Mouse (Mus musculus): ENCODE results near the gene Slc8b1. TPM values are rescaled to one million over a fixed set of nuclear protein-coding genes. Genes with fewer than 3 reads are reported as not detected.

The Slc8b1 gene
- polyA plus RNA-seq, 2 experiments: 3.7 to 13.2 TPM

GRCm38 (mm10) chr5:120467026-120467425 lies 43.9 kb upstream of the Slc8b1 start:
- no peak for ATAC-seq (ENCODE audit: low FRiP score, low read depth)
- 2% methylated on average over 4 of the region's 4 CpGs for whole genome bisulfite sequencing
- Histone ChIP-seq H3K4me1 (ENCODE audit: control insufficient read depth, insufficient read depth, low read length) (no peaks in the 10 kb centered on the region), H3K36me3 (ENCODE audit: control insufficient read depth, insufficient read depth, low read length) (no peaks in the 10 kb centered on the region), H3K27ac (replicated peaks; ENCODE audit: low read depth, low read length) (no peak overlapping the region), H3K4me2 (replicated peaks; ENCODE audit: low read depth, low read length, severe bottlenecking) (no peak overlapping the region), H3K4me3 (replicated peaks; ENCODE audit: low read length) (no peak overlapping the region), H3K27me3 (ENCODE audit: control insufficient read depth, insufficient read depth, low read length) (0 out of 2 replicates have a peak, but pooled peaks cover 3% of the 10 kb centered on the region), H3K9me3 (ENCODE audit: control insufficient read depth, low read length) (0 out of 2 replicates have a peak, but pooled peaks cover 5% of the 10 kb centered on the region), H3K9ac (ENCODE audit: low read depth, low read length, severe bottlenecking) (no peak overlapping the region)
- DNase-seq (ENCODE audit: low spot score): no peak
- TF ChIP-seq POLR2A (IDR thresholded peaks at IDR 0.05; ENCODE audit: borderline replicate concordance, extremely low read depth, insufficient read depth, insufficient read length): no peak

- Histone ChIP-seq H3K4me1 (ENCODE audit: control insufficient read depth, insufficient read depth, low read length) (no peaks in the 10 kb centered on the region), H3K9ac (ENCODE audit: low read depth, low read length, severe bottlenecking) (no peak overlapping the region), H3K36me3 (ENCODE audit: control insufficient read depth, insufficient read depth, low read length) (no peaks in the 10 kb centered on the region), H3K4me2 (replicated peaks; ENCODE audit: low read depth, low read length, severe bottlenecking) (no peak overlapping the region), H3K27ac (replicated peaks; ENCODE audit: low read depth, low read length) (no peak overlapping the region), H3K4me3 (replicated peaks; ENCODE audit: low read length) (no peak overlapping the region), H3K9me3 (ENCODE audit: control insufficient read depth, low read length) (0 out of 2 replicates have a peak, but pooled peaks cover 5% of the 10 kb centered on the region), H3K27me3 (ENCODE audit: control insufficient read depth, insufficient read depth, low read length) (0 out of 2 replicates have a peak, but pooled peaks cover 3% of the 10 kb centered on the region)
- TF ChIP-seq POLR2A (IDR thresholded peaks at IDR 0.05; ENCODE audit: borderline replicate concordance, extremely low read depth, insufficient read depth, insufficient read length): no peak
- ATAC-seq (ENCODE audit: low FRiP score, low read depth) (no peak), DNase-seq (ENCODE audit: low spot score) (no peak)
- 69% methylated on average over 5 of the region's 5 CpGs for WGBS
These were observed 42.6 kb upstream of the Slc8b1 start for GRCm38 (mm10) chr5:120468336-120468735.

DNA sequence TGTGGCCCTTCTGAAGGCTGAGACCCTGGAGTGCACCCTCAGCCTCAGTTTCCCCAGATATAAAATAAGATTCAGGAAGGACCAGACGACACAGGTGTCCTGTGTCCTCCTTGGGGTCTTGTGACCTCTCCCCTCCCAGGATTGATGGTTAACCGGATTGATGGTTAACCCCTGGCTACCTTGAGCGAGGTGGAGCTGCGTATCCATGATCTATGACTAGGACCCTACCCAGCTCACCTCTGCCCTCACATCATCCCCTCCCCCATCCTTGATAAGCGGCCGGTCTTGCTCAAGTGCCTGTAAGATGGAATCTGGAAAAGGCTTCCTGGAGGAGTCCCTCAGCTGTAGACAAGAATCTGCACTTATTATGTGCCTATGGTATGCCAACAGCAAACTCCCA lies 42.1 kb upstream of the Slc8b1 start:
- ATAC-seq (ENCODE audit: low FRiP score, low read depth): no peak
- Histone ChIP-seq H3K36me3 (ENCODE audit: control insufficient read depth, insufficient read depth, low read length) (no peaks in the 10 kb centered on the region), H3K4me3 (replicated peaks; ENCODE audit: low read length) (no peak overlapping the region), H3K27ac (replicated peaks; ENCODE audit: low read depth, low read length) (no peak overlapping the region), H3K27me3 (ENCODE audit: control insufficient read depth, insufficient read depth, low read length) (no peaks in the 10 kb centered on the region), H3K4me1 (ENCODE audit: control insufficient read depth, insufficient read depth, low read length) (no peaks in the 10 kb centered on the region), H3K9ac (ENCODE audit: low read depth, low read length, severe bottlenecking) (no peak overlapping the region), H3K4me2 (replicated peaks; ENCODE audit: low read depth, low read length, severe bottlenecking) (no peak overlapping the region), H3K9me3 (ENCODE audit: control insufficient read depth, low read length) (0 out of 2 replicates have a peak, but pooled peaks cover 5% of the 10 kb centered on the region)
- TF ChIP-seq POLR2A (IDR thresholded peaks at IDR 0.05; ENCODE audit: borderline replicate concordance, extremely low read depth, insufficient read depth, insufficient read length): no peak
- DNase-seq (ENCODE audit: low spot score): no peak
- 88% methylated on average over 6 of the region's 6 CpGs for WGBS

DNA sequence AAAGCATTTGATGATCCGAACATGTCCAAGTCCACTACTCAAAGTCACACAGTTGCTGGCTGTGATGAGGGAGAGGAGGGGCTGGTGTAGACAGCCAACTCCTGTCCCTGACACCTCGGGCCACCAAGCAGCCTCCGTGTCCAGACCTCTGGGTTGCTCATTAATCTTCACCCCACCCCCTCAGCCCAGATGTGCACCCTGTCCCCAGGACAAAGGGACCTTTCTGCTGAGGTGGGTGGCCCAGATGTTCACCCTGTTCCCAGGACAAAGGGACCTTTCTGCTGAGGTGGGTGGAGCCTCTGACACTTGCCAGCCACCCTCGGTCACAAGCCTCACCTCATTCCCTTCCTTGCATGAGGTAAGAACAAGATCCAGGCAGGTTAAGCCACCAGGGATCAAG lies 39.4 kb upstream of the Slc8b1 start:
- ATAC-seq (ENCODE audit: low FRiP score, low read depth): no peak

DNA sequence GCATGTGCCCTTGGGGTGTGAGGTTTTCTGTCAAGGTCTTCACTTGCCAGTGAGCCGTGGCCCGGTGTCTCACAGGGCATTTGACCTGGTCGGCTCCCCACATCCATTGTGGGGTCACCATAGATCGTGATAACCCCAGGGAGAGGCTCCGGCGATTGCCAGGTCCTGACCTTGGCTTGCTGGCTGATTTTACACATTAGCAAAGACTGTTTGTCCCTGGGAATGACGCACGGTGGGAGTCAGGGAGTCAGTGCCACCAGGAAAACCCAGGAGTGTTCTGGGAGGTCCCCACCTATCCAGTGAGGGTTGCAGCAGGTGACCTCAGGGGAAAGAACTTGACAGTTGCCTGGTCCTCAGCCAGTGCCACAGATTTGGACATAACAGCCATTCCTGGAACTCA lies 38.2 kb upstream of the Slc8b1 start, which contains the start of gene Sdsl:
Gene Sdsl, minus strand, starts transcription at position 41 of the 400 bp plus-strand sequence.
- WGBS: 71% methylated on average over 8 of the region's 8 CpGs
- no peak for TF ChIP-seq POLR2A (IDR thresholded peaks at IDR 0.05; ENCODE audit: borderline replicate concordance, extremely low read depth, insufficient read depth, insufficient read length)
- no peak within 1 kb of the TSS for H3K4me3 ChIP-seq (replicated peaks; ENCODE audit: low read length)

More for the DNA sequence above, 39.4 kb upstream of the Slc8b1 start:
- no peak for DNase-seq (ENCODE audit: low spot score)
- Histone ChIP-seq H3K27ac (replicated peaks; ENCODE audit: low read depth, low read length) (no peak overlapping the region), H3K4me1 (ENCODE audit: control insufficient read depth, insufficient read depth, low read length) (no peaks in the 10 kb centered on the region), H3K4me2 (replicated peaks; ENCODE audit: low read depth, low read length, severe bottlenecking) (no peak overlapping the region), H3K4me3 (replicated peaks; ENCODE audit: low read length) (no peak overlapping the region), H3K27me3 (ENCODE audit: control insufficient read depth, insufficient read depth, low read length) (no peaks in the 10 kb centered on the region), H3K9ac (ENCODE audit: low read depth, low read length, severe bottlenecking) (no peak overlapping the region), H3K9me3 (ENCODE audit: control insufficient read depth, low read length) (no peaks in the 10 kb centered on the region), H3K36me3 (ENCODE audit: control insufficient read depth, insufficient read depth, low read length) (no peaks in the 10 kb centered on the region)
- WGBS: 44% methylated on average over 4 of the region's 4 CpGs
- TF ChIP-seq POLR2A (IDR thresholded peaks at IDR 0.05; ENCODE audit: borderline replicate concordance, extremely low read depth, insufficient read depth, insufficient read length): no peak

DNA sequence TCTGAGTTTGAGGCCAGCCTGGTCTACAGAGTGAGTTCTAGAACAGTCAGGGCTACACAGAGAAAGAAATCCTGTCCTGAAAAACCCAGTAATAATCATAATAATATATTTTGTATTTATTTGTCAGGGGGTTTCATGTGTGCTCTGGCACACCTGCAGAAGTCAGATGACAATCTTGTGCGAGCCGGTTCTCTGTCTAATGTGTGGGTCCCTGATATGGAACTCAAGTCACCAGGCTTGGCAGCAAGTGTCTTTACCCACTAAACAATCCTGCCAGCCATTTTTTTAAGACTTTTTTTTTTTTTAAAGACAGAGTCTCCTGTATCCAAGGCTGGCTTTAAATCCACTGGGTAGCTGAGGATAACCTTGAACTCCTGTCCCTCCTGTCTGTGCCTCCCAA lies 37.6 kb upstream of the Slc8b1 start:
- Histone ChIP-seq H3K36me3 (ENCODE audit: control insufficient read depth, insufficient read depth, low read length) (no peaks in the 10 kb centered on the region), H3K27ac (replicated peaks; ENCODE audit: low read depth, low read length) (no peak overlapping the region), H3K9ac (ENCODE audit: low read depth, low read length, severe bottlenecking) (no peak overlapping the region), H3K27me3 (ENCODE audit: control insufficient read depth, insufficient read depth, low read length) (no peaks in the 10 kb centered on the region), H3K9me3 (ENCODE audit: control insufficient read depth, low read length) (no peaks in the 10 kb centered on the region), H3K4me1 (ENCODE audit: control insufficient read depth, insufficient read depth, low read length) (no peaks in the 10 kb centered on the region), H3K4me3 (replicated peaks; ENCODE audit: low read length) (no peak overlapping the region), H3K4me2 (replicated peaks; ENCODE audit: low read depth, low read length, severe bottlenecking) (no peak overlapping the region)
- ATAC-seq (ENCODE audit: low FRiP score, low read depth): no peak
- TF ChIP-seq POLR2A (IDR thresholded peaks at IDR 0.05; ENCODE audit: borderline replicate concordance, extremely low read depth, insufficient read depth, insufficient read length): no peak
- WGBS: 91% methylated on average over 2 of the region's 2 CpGs
- DNase-seq (ENCODE audit: low spot score): no peak

More for the DNA sequence above, 38.2 kb upstream of the Slc8b1 start, which contains the start of gene Sdsl:
- no peaks in the 10 kb centered on the region for H3K9me3 ChIP-seq (ENCODE audit: control insufficient read depth, low read length)
- no peaks in the 10 kb centered on the region for H3K4me1 ChIP-seq (ENCODE audit: control insufficient read depth, insufficient read depth, low read length)
- no peak within 1 kb of the TSS for H3K27ac ChIP-seq (replicated peaks; ENCODE audit: low read depth, low read length)
- no peaks in the 10 kb centered on the region for H3K36me3 ChIP-seq (ENCODE audit: control insufficient read depth, insufficient read depth, low read length)
- no peak for ATAC-seq (ENCODE audit: low FRiP score, low read depth)
- H3K4me2 ChIP-seq (replicated peaks; ENCODE audit: low read depth, low read length, severe bottlenecking): no peak within 1 kb of the TSS
- no peaks in the 10 kb centered on the region for H3K27me3 ChIP-seq (ENCODE audit: control insufficient read depth, insufficient read depth, low read length)
- H3K9ac ChIP-seq (ENCODE audit: low read depth, low read length, severe bottlenecking): no peak within 1 kb of the TSS
- DNase-seq (ENCODE audit: low spot score): no peak
